Mouse (Mus musculus) embryonic facial prominence, embryonic 10.5 days (tissue): ENCODE measurements around the gene Snx18. TPM values are rescaled to one million over a fixed set of nuclear protein-coding genes. Genes with fewer than 3 reads are reported as not detected.

Source experiments
- DNase-seq: peaks from one replicate; pipeline ENCODE4 v3.0.0-alpha.2; 2017; ENCODE audit warnings: low spot score
- H3K27ac ChIP-seq: fragments of 300-500 bp; sonication (generic); replicated peaks from 2 replicates; pipeline ENCODE4 v1.5.1; 2016; ENCODE audit warnings: mild to moderate bottlenecking
- H3K27me3 ChIP-seq: fragments of 300-500 bp; sonication (generic); replicated peaks from 2 replicates; pipeline ENCODE4 v1.6.1; 2016; ENCODE audit warnings: low read depth, mild to moderate bottlenecking; ENCODE audit not compliant: poor library complexity, severe bottlenecking
- H3K36me3 ChIP-seq: fragments of 300-500 bp; sonication (generic); replicated peaks from 2 replicates; pipeline ENCODE4 v1.6.1; 2016; ENCODE audit warnings: mild to moderate bottlenecking, moderate library complexity
- H3K4me1 ChIP-seq: fragments of 300-500 bp; sonication (generic); 2 replicates; pipeline ENCODE4 v1.6.1; 2016
- H3K4me3 ChIP-seq: fragments of 300-500 bp; sonication (generic); 2 replicates; pipeline ENCODE4 v1.5.1; 2016; ENCODE audit warnings: mild to moderate bottlenecking, moderate library complexity
- H3K9me3 ChIP-seq: fragments of 300-500 bp; sonication (generic); 2 replicates; pipeline ENCODE4 v1.6.1; 2016; ENCODE audit warnings: mild to moderate bottlenecking
- WGBS: fragments of 180-500 bp; shearing (Covaris S2); methylation state at CpG from one replicate; pipeline ENCODE4 v1.1.7; 2016; 5-methylcytosine and 5-hydroxymethylcytosine counted together
- polyA plus RNA-seq: library from polyadenylated mRNA; unstranded; fragments of >200 nt; fragmentation: Nextera tagmentation; extraction: Ambion mirVana; gene quantifications from 2 replicates; pipeline ENCODE4 v1.2.1, GENCODE M21; 2016

The Snx18 gene
- polyA plus RNA-seq, 1 experiment from 2014 or later, result 18.0 TPM

DNA sequence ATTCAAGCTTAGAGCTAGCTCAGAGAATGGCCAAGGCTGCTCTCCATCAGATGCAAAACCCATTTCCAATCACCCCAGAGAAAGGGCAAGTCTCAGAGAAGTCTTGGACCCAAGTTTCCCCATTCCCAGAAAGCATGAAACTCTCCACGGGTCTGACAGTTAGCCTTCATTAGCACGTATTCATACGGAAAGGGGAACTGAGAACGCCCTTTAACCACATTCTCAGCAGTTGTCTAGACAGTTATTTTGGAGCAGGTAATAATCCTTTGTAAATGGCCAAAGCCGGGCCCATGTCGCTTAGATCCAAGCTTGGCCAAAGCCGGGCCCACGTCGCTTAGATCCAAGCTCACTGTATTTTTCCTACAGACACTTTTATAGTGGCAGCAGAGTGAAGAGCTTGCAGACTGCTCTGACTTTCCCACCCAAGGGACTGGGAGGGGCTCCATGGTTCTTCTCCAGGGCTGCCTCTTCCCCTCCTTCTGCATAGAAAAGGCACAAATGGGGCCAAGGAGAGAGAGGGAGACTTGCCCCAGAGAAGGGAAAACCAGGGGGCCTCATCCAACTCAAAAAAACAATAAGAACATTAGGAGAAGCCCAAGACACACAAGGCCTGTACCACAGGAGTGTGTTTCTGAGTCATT lies 46.2 kb downstream of the Snx18 start:
- 85% methylated on average over 9 of the region's 9 CpGs for WGBS
- DNase-seq, result no peak

DNA sequence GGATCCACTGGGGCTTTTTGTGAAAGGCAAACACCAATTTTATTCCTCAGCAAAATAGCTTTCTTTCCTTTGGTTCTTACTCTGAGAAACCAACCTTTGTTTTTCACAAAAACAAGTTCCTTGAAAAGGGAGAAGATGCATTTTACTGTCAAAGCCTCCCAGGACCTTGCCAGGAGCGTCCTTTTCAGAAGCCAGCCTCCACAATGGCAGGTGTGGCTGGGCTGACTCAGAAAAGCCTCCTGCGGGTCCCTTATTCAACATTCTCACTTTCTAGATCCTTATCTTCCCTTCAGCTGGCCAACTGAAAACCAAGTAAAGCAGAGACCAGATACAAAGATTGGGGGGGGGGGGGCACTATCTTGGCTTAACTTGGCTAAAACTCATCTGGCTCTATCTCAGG lies 48.8 kb downstream of the Snx18 start:
- Histone ChIP-seq H3K27me3 (0 out of 2 replicates have a peak, but pooled peaks cover 6% of the 10 kb centered on the region), H3K4me3 (no peak overlapping the region), H3K9me3 (no peaks in the 10 kb centered on the region), H3K36me3 (no peaks in the 10 kb centered on the region), H3K4me1 (no peaks in the 10 kb centered on the region), H3K27ac (no peak overlapping the region)
- 14% methylated on average over 2 of the region's 2 CpGs for WGBS
- no peak for DNase-seq

More for the DNA sequence above, 46.2 kb downstream of the Snx18 start:
- Histone ChIP-seq H3K36me3 (no peaks in the 10 kb centered on the region), H3K27ac (no peak overlapping the region), H3K4me3 (no peak overlapping the region), H3K27me3 (0 out of 2 replicates have a peak, but pooled peaks cover 6% of the 10 kb centered on the region), H3K4me1 (no peaks in the 10 kb centered on the region), H3K9me3 (no peaks in the 10 kb centered on the region)

GRCm38 (mm10) chr13:113566951-113567350 lies 51.4 kb downstream of the Snx18 start:
- no peak for DNase-seq
- no peaks in the 10 kb centered on the region for H3K4me1 ChIP-seq
- no peaks in the 10 kb centered on the region for H3K27me3 ChIP-seq
- H3K4me3 ChIP-seq, result no peak overlapping the region
- WGBS, result 94% methylated on average over 5 of the region's 5 CpGs
- H3K36me3 ChIP-seq, result no peaks in the 10 kb centered on the region
- H3K27ac ChIP-seq, result no peak overlapping the region
- no peaks in the 10 kb centered on the region for H3K9me3 ChIP-seq

GRCm38 (mm10) chr13:113566411-113566810 lies 52.0 kb downstream of the Snx18 start:
- 93% methylated on average over 7 of the region's 7 CpGs for WGBS

DNA sequence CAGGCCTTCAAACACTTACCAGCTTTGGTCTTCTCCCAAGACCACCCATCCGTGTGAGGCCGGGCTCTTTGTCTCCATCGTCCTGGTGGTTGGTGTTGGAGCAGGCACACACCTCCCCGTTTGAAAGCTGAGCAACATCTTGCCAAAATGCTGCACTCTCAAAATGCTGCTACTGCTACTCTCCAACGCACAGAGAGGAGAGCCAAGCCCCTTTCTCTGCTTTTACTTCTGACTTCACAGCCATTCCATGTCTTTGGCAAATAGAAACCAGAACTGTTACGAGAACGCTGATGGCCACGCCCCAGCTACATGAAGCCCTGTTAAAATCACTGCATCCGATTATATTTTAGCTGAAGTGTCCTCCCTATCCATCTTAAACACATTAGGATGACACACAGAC lies 58.7 kb downstream of the Snx18 start:
- WGBS, result 89% methylated on average over 9 of the region's 9 CpGs
- H3K27ac ChIP-seq, result no peak overlapping the region

More at GRCm38 (mm10) chr13:113566411-113566810, 52.0 kb downstream of the Snx18 start:
- no peak for DNase-seq
- Histone ChIP-seq H3K27me3 (no peaks in the 10 kb centered on the region), H3K27ac (no peak overlapping the region), H3K36me3 (no peaks in the 10 kb centered on the region), H3K4me3 (no peak overlapping the region), H3K4me1 (no peaks in the 10 kb centered on the region), H3K9me3 (no peaks in the 10 kb centered on the region; the same call in 1 of the 2 replicates)

DNA sequence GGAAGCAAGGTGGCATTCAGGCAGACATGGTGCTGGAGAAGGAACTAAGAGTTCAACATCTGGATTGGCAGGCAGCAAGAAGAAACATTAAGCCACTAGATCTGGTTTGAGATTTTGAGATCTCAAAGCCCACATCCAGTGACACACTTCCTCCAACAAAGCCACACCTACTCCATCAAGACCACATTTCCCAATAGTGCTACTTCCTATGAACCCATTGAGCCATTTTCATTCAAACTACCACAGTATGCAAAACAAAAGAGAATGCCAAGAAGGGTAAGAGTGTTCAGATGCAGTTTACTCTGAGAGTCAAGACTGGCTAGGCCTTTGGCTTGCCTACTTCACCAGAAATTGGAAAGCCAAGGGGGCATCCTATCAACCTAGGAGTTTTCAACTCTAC lies 61.8 kb downstream of the Snx18 start:
- Histone ChIP-seq H3K4me1 (no peaks in the 10 kb centered on the region), H3K36me3 (no peaks in the 10 kb centered on the region), H3K27me3 (no peaks in the 10 kb centered on the region), H3K4me3 (no peak overlapping the region), H3K27ac (no peak overlapping the region), H3K9me3 (no peaks in the 10 kb centered on the region; the same call in 1 of the 2 replicates)
- DNase-seq, result no peak

More for the DNA sequence above, 58.7 kb downstream of the Snx18 start:
- Histone ChIP-seq H3K4me1 (no peaks in the 10 kb centered on the region), H3K27me3 (no peaks in the 10 kb centered on the region), H3K36me3 (no peaks in the 10 kb centered on the region), H3K9me3 (no peaks in the 10 kb centered on the region; the same call in 1 of the 2 replicates), H3K4me3 (no peak overlapping the region)
- DNase-seq, result no peak

GRCm38 (mm10) chr13:113555226-113555625 lies 63.1 kb downstream of the Snx18 start:
- Histone ChIP-seq H3K4me1 (no peaks in the 10 kb centered on the region), H3K36me3 (no peaks in the 10 kb centered on the region), H3K27ac (no peak overlapping the region), H3K4me3 (no peak overlapping the region), H3K9me3 (no peaks in the 10 kb centered on the region), H3K27me3 (no peaks in the 10 kb centered on the region)
- WGBS, result 86% methylated on average over 2 of the region's 2 CpGs
- DNase-seq, result no peak

GRCm38 (mm10) chr13:113553603-113554230 lies 64.6 kb downstream of the Snx18 start:
- Histone ChIP-seq H3K4me3 (no peak overlapping the region), H3K9me3 (no peaks in the 10 kb centered on the region), H3K27ac (no peak overlapping the region), H3K27me3 (no peaks in the 10 kb centered on the region), H3K4me1 (no peaks in the 10 kb centered on the region), H3K36me3 (no peaks in the 10 kb centered on the region)
- WGBS, result 87% methylated on average over 5 of the region's 5 CpGs
- DNase-seq, result no peak

GRCm38 (mm10) chr13:113552341-113552740 lies 66.0 kb downstream of the Snx18 start:
- 78% methylated on average over 1 of the region's 1 CpGs for WGBS

DNA sequence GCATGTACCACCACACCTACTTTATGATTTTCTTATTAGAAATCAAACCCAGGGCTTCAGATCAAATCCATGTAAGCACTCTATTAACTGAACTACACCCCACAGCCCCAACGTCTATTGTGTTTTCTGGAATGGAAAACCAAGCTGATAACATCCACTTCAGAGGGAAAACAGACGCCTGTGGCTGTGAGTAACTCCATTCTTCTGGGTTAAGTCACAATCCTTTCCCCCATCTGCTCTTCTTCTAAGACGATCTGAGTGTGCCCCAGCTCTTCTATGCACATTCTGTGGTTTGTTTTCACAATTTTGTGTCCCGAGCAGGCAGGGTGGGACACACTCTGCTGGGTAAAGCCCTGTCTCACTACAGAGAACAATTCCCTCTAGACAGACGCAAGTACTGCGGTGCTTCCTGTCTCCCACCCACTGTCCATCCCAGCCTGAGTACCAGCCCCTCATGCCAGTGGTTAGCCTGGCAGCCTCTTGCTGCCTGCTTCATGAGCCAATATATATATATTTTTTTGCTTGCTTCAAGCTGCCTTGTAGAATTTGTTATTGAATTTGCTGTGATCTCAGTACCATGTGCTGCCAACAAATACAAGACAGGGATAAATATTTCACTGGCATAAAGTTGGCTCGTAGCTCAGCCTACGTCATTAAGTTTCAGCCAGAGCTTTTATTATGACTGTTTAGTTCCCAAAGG lies 67.3 kb downstream of the Snx18 start:
- WGBS, result 72% methylated on average over 8 of the region's 8 CpGs
- no peaks in the 10 kb centered on the region for H3K27me3 ChIP-seq
- no peak for DNase-seq
- no peaks in the 10 kb centered on the region for H3K4me1 ChIP-seq
- H3K36me3 ChIP-seq, result no peaks in the 10 kb centered on the region
- H3K27ac ChIP-seq, result no peak overlapping the region
- no peaks in the 10 kb centered on the region for H3K9me3 ChIP-seq
- no peak overlapping the region for H3K4me3 ChIP-seq

More at GRCm38 (mm10) chr13:113552341-113552740, 66.0 kb downstream of the Snx18 start:
- no peak overlapping the region for H3K27ac ChIP-seq
- no peaks in the 10 kb centered on the region for H3K9me3 ChIP-seq
- no peaks in the 10 kb centered on the region for H3K4me1 ChIP-seq
- DNase-seq, result no peak
- H3K4me3 ChIP-seq, result no peak overlapping the region
- H3K27me3 ChIP-seq, result no peaks in the 10 kb centered on the region
- H3K36me3 ChIP-seq, result no peaks in the 10 kb centered on the region

DNA sequence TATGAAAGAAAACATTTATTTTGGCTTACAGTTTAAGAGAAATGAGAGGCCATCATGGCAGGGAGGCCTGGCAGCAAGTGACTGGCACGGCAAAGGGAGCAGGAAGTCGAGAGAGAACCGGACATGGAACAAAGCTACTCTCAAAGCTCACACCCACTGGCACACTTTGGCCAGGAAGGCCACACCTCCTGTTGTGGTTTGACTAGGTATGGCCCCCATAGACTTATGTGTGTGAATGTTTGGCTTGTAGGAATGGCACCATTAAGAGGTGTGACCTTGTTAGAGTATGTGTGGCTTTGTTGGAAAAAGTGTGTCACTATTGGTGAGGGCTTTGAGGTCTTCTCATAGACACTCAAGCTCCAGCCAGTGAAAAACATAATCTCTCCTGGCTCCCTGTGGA lies 69.3 kb downstream of the Snx18 start:
- no peak overlapping the region for H3K27ac ChIP-seq
- no peaks in the 10 kb centered on the region for H3K27me3 ChIP-seq
- H3K4me1 ChIP-seq, result no peaks in the 10 kb centered on the region
- 92% methylated on average over 3 of the region's 3 CpGs for WGBS
- H3K4me3 ChIP-seq, result no peak overlapping the region
- DNase-seq, result no peak
- no peaks in the 10 kb centered on the region for H3K9me3 ChIP-seq
- H3K36me3 ChIP-seq, result no peaks in the 10 kb centered on the region

DNA sequence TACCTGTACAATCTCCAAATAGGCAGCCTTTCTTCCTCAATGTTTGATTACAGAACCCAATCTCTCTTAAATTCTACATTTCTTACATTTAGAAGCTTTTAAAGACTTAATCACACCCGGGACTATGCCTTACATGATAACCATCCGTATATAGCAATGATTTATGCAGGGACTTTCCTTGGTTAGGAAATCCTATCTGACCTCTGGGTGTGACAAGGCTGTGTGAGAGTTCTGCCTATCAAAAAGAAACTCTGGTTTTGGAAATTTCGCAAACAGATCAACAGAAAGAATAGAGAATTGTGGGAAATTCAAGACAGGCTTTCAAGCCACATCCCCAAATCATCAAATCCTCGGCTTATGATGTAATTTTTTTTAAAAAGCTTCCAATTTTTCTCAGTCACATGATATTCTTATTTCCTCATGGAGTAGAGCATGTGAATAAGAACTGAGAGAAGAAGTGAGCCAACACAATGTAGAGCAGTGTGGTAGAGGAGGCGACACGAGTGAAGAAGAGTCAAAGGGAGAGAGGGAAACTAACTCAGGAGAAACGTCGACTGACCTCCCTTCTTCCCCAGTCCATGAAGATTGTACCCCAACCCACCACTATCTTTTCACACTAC lies 70.4 kb downstream of the Snx18 start:
- Histone ChIP-seq H3K4me1 (no peaks in the 10 kb centered on the region), H3K27me3 (no peaks in the 10 kb centered on the region), H3K4me3 (no peak overlapping the region), H3K36me3 (no peaks in the 10 kb centered on the region), H3K27ac (no peak overlapping the region), H3K9me3 (no peaks in the 10 kb centered on the region)
- 86% methylated on average over 8 of the region's 8 CpGs for WGBS
- no peak for DNase-seq
